Mouse (Mus musculus): ENCODE data around the gene Nedd4. TPM values are rescaled to one million over a fixed set of nuclear protein-coding genes. Genes with fewer than 3 reads are reported as not detected.

The Nedd4 gene
- polyA plus RNA-seq, 1 experiment from 2014 or later: 564 TPM

DNA sequence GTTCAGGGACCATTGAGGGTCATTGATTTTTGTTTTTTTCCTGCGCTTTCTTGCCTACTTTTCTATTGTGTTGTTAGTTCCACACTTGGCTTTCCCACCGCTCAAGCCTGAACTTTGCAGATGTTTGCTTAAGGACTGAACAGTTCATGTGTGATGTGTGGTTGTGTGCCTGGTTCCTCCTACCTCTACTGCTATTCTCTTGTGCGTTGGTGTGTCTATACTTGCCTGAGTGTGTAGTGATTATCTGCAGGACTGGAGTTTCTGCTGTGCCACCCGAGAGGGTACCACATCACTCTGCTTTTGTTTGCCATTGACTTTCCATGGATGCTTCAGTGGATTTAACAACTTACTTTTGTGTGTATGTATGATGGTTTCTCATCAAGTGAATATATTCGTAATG, 46.5 kb downstream of the Nedd4 start:
- ATAC-seq (ENCODE audit: low FRiP score, low TSS enrichment): no peak

DNA sequence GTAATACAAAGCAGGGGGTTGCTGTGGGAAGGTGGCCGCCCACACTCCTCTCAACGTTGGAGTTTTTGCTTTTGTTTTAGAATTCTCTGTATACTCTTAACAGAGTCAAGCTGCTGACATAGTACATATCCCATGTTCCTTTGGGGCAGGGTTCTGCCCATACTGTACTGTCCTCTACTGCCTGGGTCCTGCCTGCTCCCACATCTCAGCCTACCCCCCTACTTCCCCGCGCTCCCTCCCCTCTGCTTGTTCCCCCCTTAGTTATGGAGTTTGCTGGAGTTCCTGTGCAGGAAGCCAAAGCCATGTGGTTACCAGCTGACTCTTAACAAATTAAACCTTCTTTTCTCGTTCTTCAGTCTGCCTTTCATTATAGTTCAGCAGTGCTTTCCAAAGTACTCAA, 47.9 kb downstream of the Nedd4 start:
- Histone ChIP-seq H3K9ac (replicated peaks; ENCODE audit: low read length) (no peak overlapping the region), H3K4me3 (replicated peaks; ENCODE audit: low read depth, low read length) (no peak overlapping the region), H3K27me3 (ENCODE audit: control insufficient read depth, insufficient read depth, low read length) (no peaks in the 10 kb centered on the region), H3K4me2 (ENCODE audit: low read length) (no peak overlapping the region), H3K4me1 (ENCODE audit: control insufficient read depth, insufficient read depth, low read length) (no peaks in the 10 kb centered on the region), H3K27ac (replicated peaks; ENCODE audit: low read depth, low read length) (no peak overlapping the region), H3K36me3 (ENCODE audit: control insufficient read depth, insufficient read depth, low read length) (peaks cover 78% of the 10 kb centered on the region), H3K9me3 (ENCODE audit: control insufficient read depth, low read length) (no peaks in the 10 kb centered on the region)
- ATAC-seq (ENCODE audit: low FRiP score, low TSS enrichment): no peak
- 85% methylated on average over 5 of the region's 5 CpGs for WGBS
- no peak for DNase-seq

More for the DNA sequence above, 46.5 kb downstream of the Nedd4 start:
- Histone ChIP-seq H3K4me2 (ENCODE audit: low read length) (no peak overlapping the region), H3K4me1 (ENCODE audit: control insufficient read depth, insufficient read depth, low read length) (no peaks in the 10 kb centered on the region), H3K9me3 (ENCODE audit: control insufficient read depth, low read length) (no peaks in the 10 kb centered on the region), H3K27me3 (ENCODE audit: control insufficient read depth, insufficient read depth, low read length) (no peaks in the 10 kb centered on the region), H3K36me3 (ENCODE audit: control insufficient read depth, insufficient read depth, low read length) (peaks cover 79% of the 10 kb centered on the region), H3K27ac (replicated peaks; ENCODE audit: low read depth, low read length) (no peak overlapping the region), H3K9ac (replicated peaks; ENCODE audit: low read length) (no peak overlapping the region), H3K4me3 (replicated peaks; ENCODE audit: low read depth, low read length) (no peak overlapping the region)
- WGBS: 88% methylated on average over 5 of the region's 5 CpGs
- no peak for DNase-seq

DNA sequence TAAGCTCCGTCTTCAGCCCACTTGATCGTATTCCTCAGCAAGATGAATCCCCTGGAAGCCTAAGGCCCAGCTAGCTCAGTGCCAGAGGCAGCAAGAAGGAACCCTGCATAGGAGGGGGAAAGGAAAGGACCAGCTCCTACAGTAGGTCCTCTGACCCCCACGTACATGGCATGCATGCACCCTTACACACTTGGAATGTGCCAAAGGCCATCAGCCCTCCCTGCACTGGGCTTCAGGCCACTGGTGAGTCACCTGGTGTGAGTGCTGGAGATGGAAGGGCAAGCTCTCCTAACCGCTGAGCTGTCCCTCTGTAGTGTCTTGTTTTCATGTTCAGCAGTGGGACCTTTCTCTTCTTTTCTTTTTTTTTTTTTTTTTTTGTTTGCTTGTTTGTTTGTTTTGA, 52.8 kb downstream of the Nedd4 start:
- DNase-seq: no peak
- Histone ChIP-seq H3K4me1 (ENCODE audit: control insufficient read depth, insufficient read depth, low read length) (no peaks in the 10 kb centered on the region), H3K27me3 (ENCODE audit: control insufficient read depth, insufficient read depth, low read length) (no peaks in the 10 kb centered on the region), H3K27ac (replicated peaks; ENCODE audit: low read depth, low read length) (no peak overlapping the region), H3K36me3 (ENCODE audit: control insufficient read depth, insufficient read depth, low read length) (peaks cover 90% of the 10 kb centered on the region), H3K9ac (replicated peaks; ENCODE audit: low read length) (no peak overlapping the region), H3K4me3 (replicated peaks; ENCODE audit: low read depth, low read length) (no peak overlapping the region), H3K9me3 (ENCODE audit: control insufficient read depth, low read length) (no peaks in the 10 kb centered on the region), H3K4me2 (ENCODE audit: low read length) (no peak overlapping the region)
- WGBS: 92% methylated on average over 4 of the region's 4 CpGs
- ATAC-seq (ENCODE audit: low FRiP score, low TSS enrichment): no peak

DNA sequence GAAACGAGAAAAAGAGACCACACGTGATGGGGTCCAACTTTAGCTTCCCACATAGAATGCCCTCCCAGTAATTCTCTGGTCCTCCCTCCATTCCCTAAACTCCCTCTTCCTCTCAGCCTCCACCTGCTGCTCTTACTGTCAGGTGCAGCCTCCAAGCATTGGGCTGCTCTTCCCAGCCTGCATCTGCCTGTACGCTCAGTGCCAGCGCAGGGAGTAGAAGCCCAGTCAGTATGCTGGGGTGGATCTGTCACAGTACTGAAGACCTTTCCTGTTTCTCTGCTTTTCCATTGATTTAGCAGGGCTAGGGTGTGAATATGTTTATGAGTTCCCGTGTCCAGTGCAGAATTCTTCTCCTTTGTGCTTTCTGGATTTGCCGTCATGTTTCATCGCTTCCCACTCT, 54.1 kb downstream of the Nedd4 start:
- no peak overlapping the region for H3K27ac ChIP-seq (replicated peaks; ENCODE audit: low read depth, low read length)
- no peak overlapping the region for H3K4me2 ChIP-seq (ENCODE audit: low read length)
- H3K4me3 ChIP-seq (replicated peaks; ENCODE audit: low read depth, low read length): no peak overlapping the region
- ATAC-seq (ENCODE audit: low FRiP score, low TSS enrichment) (no peak), DNase-seq (no peak)
- H3K9me3 ChIP-seq (ENCODE audit: control insufficient read depth, low read length): no peaks in the 10 kb centered on the region
- no peak overlapping the region for H3K9ac ChIP-seq (replicated peaks; ENCODE audit: low read length)
- peaks cover 91% of the 10 kb centered on the region for H3K36me3 ChIP-seq (ENCODE audit: control insufficient read depth, insufficient read depth, low read length)
- H3K4me1 ChIP-seq (ENCODE audit: control insufficient read depth, insufficient read depth, low read length): no peaks in the 10 kb centered on the region
- WGBS: 91% methylated on average over 7 of the region's 7 CpGs
- H3K27me3 ChIP-seq (ENCODE audit: control insufficient read depth, insufficient read depth, low read length): no peaks in the 10 kb centered on the region

DNA sequence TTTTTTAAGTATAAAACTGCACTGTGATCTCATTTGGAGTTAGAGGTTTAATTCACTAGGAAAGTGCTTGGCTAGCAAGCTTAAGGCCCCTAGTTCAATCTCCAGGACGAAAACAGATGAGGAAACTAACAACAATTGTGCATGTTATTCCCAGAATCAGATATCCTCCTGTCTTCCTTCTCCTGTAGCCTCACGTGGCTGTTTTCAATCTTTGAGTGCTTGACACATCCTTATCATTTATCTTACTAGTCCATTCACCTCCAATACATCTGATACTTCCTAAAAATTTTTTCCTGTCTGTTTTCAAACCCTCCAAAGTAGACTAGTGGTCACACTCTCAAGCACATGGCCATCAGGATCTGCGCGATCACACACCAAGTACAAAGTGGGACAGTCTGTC, 57.0 kb downstream of the Nedd4 start:
- H3K4me1 ChIP-seq (ENCODE audit: control insufficient read depth, insufficient read depth, low read length): no peaks in the 10 kb centered on the region
- no peak overlapping the region for H3K27ac ChIP-seq (replicated peaks; ENCODE audit: low read depth, low read length)
- H3K4me2 ChIP-seq (ENCODE audit: low read length): no peak overlapping the region
- 95% methylated on average over 4 of the region's 4 CpGs for WGBS
- H3K27me3 ChIP-seq (ENCODE audit: control insufficient read depth, insufficient read depth, low read length): no peaks in the 10 kb centered on the region
- H3K36me3 ChIP-seq (ENCODE audit: control insufficient read depth, insufficient read depth, low read length): peaks cover 95% of the 10 kb centered on the region
- H3K4me3 ChIP-seq (replicated peaks; ENCODE audit: low read depth, low read length): no peak overlapping the region
- DNase-seq (no peak), ATAC-seq (ENCODE audit: low FRiP score, low TSS enrichment) (no peak)
- H3K9ac ChIP-seq (replicated peaks; ENCODE audit: low read length): no peak overlapping the region
- no peaks in the 10 kb centered on the region for H3K9me3 ChIP-seq (ENCODE audit: control insufficient read depth, low read length)

DNA sequence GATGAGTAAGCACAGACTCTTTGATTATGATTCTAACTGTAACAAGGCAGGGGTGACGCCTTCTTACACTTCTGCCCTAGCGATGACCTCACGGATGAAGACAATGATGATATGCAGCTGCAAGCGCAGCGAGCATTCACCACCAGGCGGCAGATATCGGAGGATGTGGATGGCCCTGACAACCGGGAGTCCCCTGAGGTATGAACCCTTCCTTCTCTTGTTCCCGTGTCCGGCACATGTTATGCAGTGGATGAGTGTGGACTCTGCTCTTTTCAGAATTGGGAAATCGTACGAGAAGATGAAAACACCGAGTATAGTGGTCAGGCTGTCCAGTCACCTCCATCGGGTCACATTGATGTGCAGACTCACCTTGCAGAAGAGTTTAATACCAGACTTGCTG, 59.1 kb downstream of the Nedd4 start:
- 88% methylated on average over 14 of the region's 14 CpGs for WGBS
- H3K36me3 ChIP-seq (ENCODE audit: control insufficient read depth, insufficient read depth, low read length): peaks cover 99% of the 10 kb centered on the region
- H3K4me1 ChIP-seq (ENCODE audit: control insufficient read depth, insufficient read depth, low read length): no peaks in the 10 kb centered on the region
- H3K9me3 ChIP-seq (ENCODE audit: control insufficient read depth, low read length): no peaks in the 10 kb centered on the region
- H3K27me3 ChIP-seq (ENCODE audit: control insufficient read depth, insufficient read depth, low read length): no peaks in the 10 kb centered on the region
- H3K27ac ChIP-seq (replicated peaks; ENCODE audit: low read depth, low read length): no peak overlapping the region
- H3K9ac ChIP-seq (replicated peaks; ENCODE audit: low read length): no peak overlapping the region
- H3K4me3 ChIP-seq (replicated peaks; ENCODE audit: low read depth, low read length): no peak overlapping the region
- H3K4me2 ChIP-seq (ENCODE audit: low read length): no peak overlapping the region
- DNase-seq: no peak
- ATAC-seq (ENCODE audit: low FRiP score, low TSS enrichment): no peak

DNA sequence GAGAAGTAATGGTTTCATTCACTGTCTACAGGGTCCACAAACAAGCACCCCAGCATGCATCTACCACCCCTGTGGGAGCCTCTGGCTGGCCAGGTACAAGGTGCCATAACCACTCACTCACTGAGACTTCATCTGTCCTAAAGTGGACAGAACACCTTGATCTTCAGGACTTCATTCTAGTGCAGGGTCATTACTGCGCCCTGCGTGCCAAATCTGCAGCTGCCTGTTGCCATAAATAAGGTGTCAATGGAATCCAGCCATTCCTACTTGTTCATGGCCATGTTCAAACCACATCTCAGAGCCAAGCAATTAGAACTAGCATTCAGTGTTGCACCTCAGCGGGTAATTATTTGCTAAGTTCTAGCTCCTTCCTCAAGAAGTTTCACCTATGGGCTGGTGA, 60.5 kb downstream of the Nedd4 start:
- WGBS: 96% methylated on average over 3 of the region's 3 CpGs
- H3K4me1 ChIP-seq (ENCODE audit: control insufficient read depth, insufficient read depth, low read length): no peaks in the 10 kb centered on the region
- H3K27me3 ChIP-seq (ENCODE audit: control insufficient read depth, insufficient read depth, low read length): no peaks in the 10 kb centered on the region
- no peak overlapping the region for H3K9ac ChIP-seq (replicated peaks; ENCODE audit: low read length)
- H3K4me3 ChIP-seq (replicated peaks; ENCODE audit: low read depth, low read length): no peak overlapping the region
- H3K4me2 ChIP-seq (ENCODE audit: low read length): no peak overlapping the region
- no peak for DNase-seq
- no peak overlapping the region for H3K27ac ChIP-seq (replicated peaks; ENCODE audit: low read depth, low read length)
- no peak for ATAC-seq (ENCODE audit: low FRiP score, low TSS enrichment)
- no peaks in the 10 kb centered on the region for H3K9me3 ChIP-seq (ENCODE audit: control insufficient read depth, low read length)
- H3K36me3 ChIP-seq (ENCODE audit: control insufficient read depth, insufficient read depth, low read length): peaks cover 99% of the 10 kb centered on the region

DNA sequence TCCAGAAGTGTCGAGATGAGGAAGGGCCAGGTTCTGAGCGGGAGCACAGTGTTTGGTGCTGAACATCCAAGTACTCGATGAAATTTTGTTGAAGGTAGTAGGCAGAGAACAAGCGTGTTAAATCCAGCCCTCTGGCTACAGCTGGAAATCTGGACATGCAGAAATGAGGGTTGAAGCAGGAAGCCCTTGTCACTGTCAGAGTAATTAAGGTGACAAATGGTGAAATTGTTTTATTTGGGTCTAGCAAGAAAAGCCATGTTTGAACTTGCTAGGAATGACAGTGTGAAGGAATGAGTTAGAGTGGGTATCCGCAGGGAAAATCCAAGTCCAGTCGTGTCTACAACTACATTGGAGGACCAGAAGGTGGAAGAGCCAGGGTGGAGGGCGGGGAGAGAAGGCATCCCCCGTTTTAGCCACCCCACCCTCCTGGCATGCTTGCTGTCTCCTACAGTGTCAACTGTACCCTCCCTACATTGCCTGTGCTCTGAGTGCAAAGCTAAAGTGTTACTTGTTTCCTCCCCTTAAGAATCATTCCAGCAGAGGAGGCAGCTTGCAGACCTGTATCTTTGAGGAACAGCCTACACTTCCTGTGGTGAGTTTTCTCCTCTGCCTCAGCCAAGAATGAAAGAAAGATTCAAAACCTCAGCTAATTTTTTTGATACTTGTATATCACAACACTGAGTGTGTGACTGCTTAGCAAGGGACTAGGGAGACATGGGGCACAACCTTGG, 62.5 kb downstream of the Nedd4 start:
- DNase-seq: no peak
- whole genome bisulfite sequencing: 87% methylated on average over 8 of the region's 8 CpGs
- H3K36me3 ChIP-seq (ENCODE audit: control insufficient read depth, insufficient read depth, low read length): peaks cover 94% of the 10 kb centered on the region
- no peak overlapping the region for H3K9ac ChIP-seq (replicated peaks; ENCODE audit: low read length)
- H3K27me3 ChIP-seq (ENCODE audit: control insufficient read depth, insufficient read depth, low read length): no peaks in the 10 kb centered on the region
- H3K4me1 ChIP-seq (ENCODE audit: control insufficient read depth, insufficient read depth, low read length): no peaks in the 10 kb centered on the region
- no peaks in the 10 kb centered on the region for H3K9me3 ChIP-seq (ENCODE audit: control insufficient read depth, low read length)
- H3K27ac ChIP-seq (replicated peaks; ENCODE audit: low read depth, low read length): no peak overlapping the region
- H3K4me2 ChIP-seq (ENCODE audit: low read length): no peak overlapping the region
- no peak overlapping the region for H3K4me3 ChIP-seq (replicated peaks; ENCODE audit: low read depth, low read length)
- no peak for ATAC-seq (ENCODE audit: low FRiP score, low TSS enrichment)

DNA sequence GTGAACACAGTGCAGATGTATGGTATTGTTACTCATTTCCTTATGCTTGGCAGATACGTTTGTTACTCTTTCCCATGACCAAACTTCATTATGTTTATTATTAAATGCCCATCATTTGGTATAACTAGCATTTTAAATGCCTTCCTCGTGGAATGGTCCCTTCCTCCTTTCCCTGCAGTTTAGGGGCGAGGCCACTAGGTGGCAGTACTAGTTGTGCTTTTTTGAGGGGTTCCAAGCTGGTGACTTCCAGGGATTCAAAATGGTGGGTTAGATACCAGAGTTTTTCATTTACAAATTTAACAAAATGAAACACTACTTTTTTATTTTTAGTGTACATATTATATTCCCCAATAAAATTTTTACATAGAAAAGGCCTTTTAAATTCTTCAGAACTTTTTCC, 71.8 kb downstream of the Nedd4 start:
- no peak overlapping the region for H3K9ac ChIP-seq (replicated peaks; ENCODE audit: low read length)
- ATAC-seq (ENCODE audit: low FRiP score, low TSS enrichment) (no peak), DNase-seq (peak; percentile 83)
- no peak overlapping the region for H3K4me2 ChIP-seq (ENCODE audit: low read length)
- H3K27me3 ChIP-seq (ENCODE audit: control insufficient read depth, insufficient read depth, low read length): no peaks in the 10 kb centered on the region
- 43% methylated on average over 3 of the region's 3 CpGs for WGBS
- H3K4me3 ChIP-seq (replicated peaks; ENCODE audit: low read depth, low read length): no peak overlapping the region
- no peaks in the 10 kb centered on the region for H3K9me3 ChIP-seq (ENCODE audit: control insufficient read depth, low read length)
- H3K4me1 ChIP-seq (ENCODE audit: control insufficient read depth, insufficient read depth, low read length): no peaks in the 10 kb centered on the region
- no peak overlapping the region for H3K27ac ChIP-seq (replicated peaks; ENCODE audit: low read depth, low read length)
- H3K36me3 ChIP-seq (ENCODE audit: control insufficient read depth, insufficient read depth, low read length): peaks cover 92% of the 10 kb centered on the region
